Mouse (Mus musculus) brain, embryonic 14.5 days (tissue): ENCODE measurements around the gene Nedd9.

Source experiments
- CTCF ChIP-seq: fragments of 200-500 bp; IDR thresholded peaks from 2 replicates; pipeline ENCODE4 v1.5.1; 2012; ENCODE audit warnings: inconsistent platforms, mild to moderate bottlenecking, moderate library complexity, borderline replicate concordance; ENCODE audit not compliant: insufficient read depth, insufficient read length; ENCODE audit errors: extremely low read depth
- POLR2A ChIP-seq: fragments of 200-500 bp; IDR thresholded peaks from 2 replicates; pipeline ENCODE4 v1.6.1; 2012; ENCODE audit warnings: mild to moderate bottlenecking, inconsistent platforms, borderline replicate concordance; ENCODE audit not compliant: poor library complexity, insufficient read depth, insufficient read length, severe bottlenecking; ENCODE audit errors: extremely low read depth

- TF ChIP-seq CTCF (no peak), POLR2A (no peak)
Observed at GRCm38 (mm10) chr13:41400289-41400688, 86.9 kb downstream of the Nedd9 start.
